Mouse (Mus musculus): ENCODE results near the gene Podxl2. TPM values are rescaled to one million over a fixed set of nuclear protein-coding genes. Genes with fewer than 3 reads are reported as not detected.

Gene Podxl2
- total and polyA plus RNA-seq, 2 experiments from 2014 or later = 60.8 to 90.9 TPM

DNA sequence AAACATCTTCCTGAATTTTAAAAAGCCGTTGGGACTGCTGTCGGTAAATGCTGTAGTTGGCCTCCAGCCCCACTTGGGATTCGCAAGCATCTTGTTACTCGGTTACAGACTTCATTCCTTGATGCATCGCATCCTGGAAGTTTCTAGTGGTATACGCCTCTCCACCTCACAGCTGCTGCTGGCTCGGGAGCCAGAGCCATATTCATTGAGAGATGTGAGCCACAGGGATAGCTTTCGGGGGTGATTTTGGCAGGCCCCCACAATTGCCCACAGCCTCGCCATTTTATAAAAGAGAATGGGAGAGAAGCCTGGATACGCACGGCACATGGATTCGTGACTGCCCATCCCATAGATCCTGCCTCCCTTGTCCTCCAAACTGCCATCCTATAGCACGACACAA, 81.0 kb downstream of the Podxl2 start:
- DNase-seq (ENCODE audit: low spot score) (no peak), ATAC-seq (ENCODE audit: insufficient read depth, low read depth) (no peak)
- TF ChIP-seq EP300 (IDR thresholded peaks at IDR 0.05; ENCODE audit: low read depth) = no peak
- no peak for TF ChIP-seq CTCF (IDR thresholded peaks at IDR 0.05; ENCODE audit: low read depth)
- H3K27ac ChIP-seq (ENCODE audit: low read depth) = no peak overlapping the region
- H3K36me3 ChIP-seq (replicated peaks; ENCODE audit: control insufficient read depth, insufficient read depth, low read length) = no peaks in the 10 kb centered on the region
- no peak overlapping the region for H3K4me3 ChIP-seq (ENCODE audit: low read depth, low read length)
- 87% methylated on average over 13 of the region's 13 CpGs for WGBS
- no peak overlapping the region for H3K9ac ChIP-seq (replicated peaks; ENCODE audit: low read depth, low read length)
- H3K4me1 ChIP-seq (ENCODE audit: control insufficient read depth, insufficient read depth) = peaks cover 18% of the 10 kb centered on the region
- H3K9me3 ChIP-seq (replicated peaks; ENCODE audit: control insufficient read depth, low read length) = no peaks in the 10 kb centered on the region
- H3K4me2 ChIP-seq (ENCODE audit: low read depth, low read length) = no peak overlapping the region
- no peaks in the 10 kb centered on the region for H3K27me3 ChIP-seq (ENCODE audit: control insufficient read depth, insufficient read depth, low read length)

DNA sequence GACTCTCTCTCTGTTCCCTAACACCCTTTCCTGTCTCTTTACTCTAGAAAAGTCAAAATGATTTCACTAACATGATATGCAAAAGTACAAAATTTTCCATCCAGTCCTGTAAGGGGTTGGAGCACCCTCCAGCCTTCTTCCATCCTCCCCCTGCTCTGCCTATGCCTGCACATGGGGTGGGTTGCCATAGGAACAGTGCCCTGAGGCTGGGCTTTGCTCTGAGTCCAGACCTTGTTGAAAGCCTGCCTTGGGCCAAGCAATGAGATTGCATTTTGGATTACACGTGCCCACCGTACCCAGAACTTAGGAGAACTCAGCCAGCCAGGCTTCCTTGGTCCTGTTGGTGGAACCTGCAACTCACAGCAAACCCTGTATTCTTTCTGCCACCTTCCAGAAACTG, 81.6 kb downstream of the Podxl2 start:
- H3K27me3 ChIP-seq (ENCODE audit: control insufficient read depth, insufficient read depth, low read length) = no peaks in the 10 kb centered on the region
- no peak for TF ChIP-seq EP300 (IDR thresholded peaks at IDR 0.05; ENCODE audit: low read depth)
- TF ChIP-seq CTCF (IDR thresholded peaks at IDR 0.05; ENCODE audit: low read depth) = no peak
- 46% methylated on average over 2 of the region's 2 CpGs for WGBS
- DNase-seq (ENCODE audit: low spot score) = no peak
- ATAC-seq (ENCODE audit: insufficient read depth, low read depth) = no peak
- no peak overlapping the region for H3K9ac ChIP-seq (replicated peaks; ENCODE audit: low read depth, low read length)
- H3K27ac ChIP-seq (ENCODE audit: low read depth) = no peak overlapping the region
- H3K9me3 ChIP-seq (replicated peaks; ENCODE audit: control insufficient read depth, low read length) = no peaks in the 10 kb centered on the region
- no peak overlapping the region for H3K4me2 ChIP-seq (ENCODE audit: low read depth, low read length)
- H3K4me3 ChIP-seq (ENCODE audit: low read depth, low read length) = no peak overlapping the region
- H3K36me3 ChIP-seq (replicated peaks; ENCODE audit: control insufficient read depth, insufficient read depth, low read length) = no peaks in the 10 kb centered on the region
- peaks cover 18% of the 10 kb centered on the region for H3K4me1 ChIP-seq (ENCODE audit: control insufficient read depth, insufficient read depth)

Other genes starting within 250 kb of the Podxl2 start
- gene Kbtbd12, start 237.1 kb downstream of the Podxl2 start, total RNA-seq (2014; rRNA removed; ENCODE audit: low replicate concordance) = 16.1 and 46.4 TPM in 2 replicates
- 52.1 and 54.2 TPM in 2 replicates for gene Kbtbd12, start 237.1 kb downstream of the Podxl2 start, polyA plus RNA-seq (2015; fragmentation: Nextera tagmentation; extraction: Ambion mirVana)
- gene Mgll, start 150.6 kb downstream of the Podxl2 start, total RNA-seq (2014; rRNA removed; ENCODE audit: low replicate concordance) = 147 and 162 TPM in 2 replicates
- 122 and 134 TPM in 2 replicates for gene Mgll, start 150.6 kb downstream of the Podxl2 start, polyA plus RNA-seq (2015; fragmentation: Nextera tagmentation; extraction: Ambion mirVana)
- gene Abtb1, start 33.1 kb downstream of the Podxl2 start, total RNA-seq (2014; rRNA removed; ENCODE audit: low replicate concordance) = 63.9 and 88.0 TPM in 2 replicates
- gene Abtb1, start 33.1 kb downstream of the Podxl2 start, polyA plus RNA-seq (2015; fragmentation: Nextera tagmentation; extraction: Ambion mirVana) = 29.1 and 36.6 TPM in 2 replicates
- gene Mcm2, start 23.7 kb upstream of the Podxl2 start, total RNA-seq (2014; rRNA removed; ENCODE audit: low replicate concordance) = 38.8 and 49.9 TPM in 2 replicates
- 25.2 and 25.6 TPM in 2 replicates for gene Mcm2, start 23.7 kb upstream of the Podxl2 start, polyA plus RNA-seq (2015; fragmentation: Nextera tagmentation; extraction: Ambion mirVana)
- 45.9 and 131 TPM in 2 replicates for gene Tpra1, start 27.2 kb upstream of the Podxl2 start, total RNA-seq (2014; rRNA removed; ENCODE audit: low replicate concordance)
- 39.1 and 46.9 TPM in 2 replicates for gene Tpra1, start 27.2 kb upstream of the Podxl2 start, polyA plus RNA-seq (2015; fragmentation: Nextera tagmentation; extraction: Ambion mirVana)